In the genomic region with DNA sequence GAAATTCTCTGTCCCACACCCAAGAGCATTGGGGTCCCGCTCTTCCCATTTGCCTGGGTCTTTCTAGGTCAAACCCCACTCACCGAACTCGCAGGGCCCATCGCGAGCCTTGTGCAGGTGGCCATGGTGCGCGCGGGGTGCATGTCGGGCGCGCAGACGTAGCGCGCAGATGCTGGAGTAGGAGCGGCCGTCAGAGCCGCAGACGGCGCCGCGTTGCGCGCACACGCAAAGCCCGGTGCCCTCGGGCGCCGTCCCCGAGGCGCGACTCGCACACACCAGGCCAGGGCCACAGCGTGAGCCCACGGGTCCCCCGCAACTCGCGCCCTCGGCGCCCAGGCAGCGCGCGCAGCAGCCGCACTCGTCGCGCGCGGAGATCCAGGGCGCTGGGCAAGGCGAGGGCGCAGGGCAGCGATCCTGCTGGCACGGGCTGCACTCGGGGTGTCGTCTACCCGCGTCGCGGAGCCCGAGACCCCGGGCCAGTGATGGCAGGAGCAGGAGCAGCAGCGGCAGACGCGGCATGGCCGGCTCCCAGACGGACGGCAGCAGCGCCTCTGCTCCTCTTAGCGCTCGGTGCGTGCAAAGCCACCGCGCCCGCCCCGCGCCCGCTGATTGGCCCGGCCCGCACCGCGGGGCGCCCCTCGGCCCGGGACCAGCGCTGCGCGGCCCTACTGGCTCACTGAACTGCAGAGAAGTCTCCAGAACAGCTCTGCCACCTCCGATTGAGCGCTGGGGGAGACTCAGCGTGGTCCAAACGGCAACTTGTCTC, we compare ENCODE assay signal across 8 mouse cellular contexts. TPM values are rescaled to one million over a fixed set of nuclear protein-coding genes. Genes with fewer than 3 reads are reported as not detected.
A peak's percentile ranks its signal among the peaks of the same experiment; 100 is the strongest.
DNase-seq lines count a peak whose midpoint lies in the region; ATAC-seq and TF ChIP-seq lines count a peak whose summit lies in the region.

A gene (minus strand): TSS at position 649 of the 766 bp plus-strand sequence.

- no peak within 1 kb of the TSS for H3K9ac ChIP-seq in lung, postnatal 0 days (replicated peaks; ENCODE audit: low read depth)
- H3K9ac ChIP-seq in limb, embryonic 12.5 days (replicated peaks): peak within 1 kb of the TSS; percentile 40

- DNase-seq in cerebellum, postnatal 10 days: peak; percentile 78 to 88
- DNase-seq in cerebellum, adult 9-11 months: no peak
- DNase-seq in lung, postnatal 0 days (ENCODE audit: low spot score): no peak
- DNase-seq in lung, adult 18-20 months: no peak
- no peak for DNase-seq in spleen, adult 12 weeks (ENCODE audit: low spot score)
- DNase-seq in urinary bladder, postnatal 25 days (ENCODE audit: low spot score): no peak

- TF ChIP-seq EP300 in lung, postnatal 0 days (IDR thresholded peaks at IDR 0.05): no peak

- peak; percentile 37; the same call in 1 of the 2 replicates for ATAC-seq in lung, postnatal 0 days
- no peak for ATAC-seq in limb, embryonic 12.5 days (ENCODE audit: insufficient number of reproducible peaks, insufficient read depth, low FRiP score, low TSS enrichment, low read depth)

- WGBS in lung, postnatal 0 days: 1% methylated on average over 66 of the region's 91 CpGs
- 2% methylated on average over 91 of the region's 91 CpGs for whole genome bisulfite sequencing in limb, embryonic 12.5 days
- 2% methylated on average over 91 of the region's 91 CpGs for WGBS in small intestine, adult 2 months

- peak within 1 kb of the TSS; percentile 22; the same call in 1 of the 2 replicates for H3K4me2 ChIP-seq in lung, postnatal 0 days (replicated peaks; ENCODE audit: low read depth, low read length)
- H3K4me2 ChIP-seq in limb, embryonic 12.5 days: peak within 1 kb of the TSS; percentile 80

- TF ChIP-seq CTCF in lung, postnatal 0 days (IDR thresholded peaks at IDR 0.05): no peak
- no peak for TF ChIP-seq CTCF in small intestine, adult 2 months (IDR thresholded peaks at IDR 0.05; ENCODE audit: extremely low read depth, insufficient read length, insufficient replicate concordance, low read depth, low read length)

- H3K27me3 ChIP-seq in lung, postnatal 0 days (replicated peaks; ENCODE audit: insufficient read depth, low read length): peaks cover 61% of the 10 kb centered on the region
- H3K27me3 ChIP-seq in limb, embryonic 12.5 days: peaks cover 95% of the 10 kb centered on the region
- H3K27me3 ChIP-seq in small intestine, adult 2 months (ENCODE audit: control insufficient read depth, insufficient read depth, low read length): peaks cover 24% of the 10 kb centered on the region

- H3K4me3 ChIP-seq in lung, postnatal 0 days (ENCODE audit: low read depth, low read length): 0 out of 2 replicates have a peak within 1 kb of the TSS, but pooled peaks have one; percentile 3
- peak within 1 kb of the TSS; percentile 49 for H3K4me3 ChIP-seq in limb, embryonic 12.5 days (replicated peaks)
- H3K4me3 ChIP-seq in small intestine, adult 2 months (ENCODE audit: low read depth, low read length): peak within 1 kb of the TSS; percentile 30

- no peaks in the 10 kb centered on the region for H3K9me3 ChIP-seq in lung, postnatal 0 days (ENCODE audit: low read length)
- no peaks in the 10 kb centered on the region for H3K9me3 ChIP-seq in limb, embryonic 12.5 days

- no peak within 1 kb of the TSS for H3K27ac ChIP-seq in lung, postnatal 0 days (ENCODE audit: low read length)
- no peak within 1 kb of the TSS for H3K27ac ChIP-seq in limb, embryonic 12.5 days
- no peak within 1 kb of the TSS for H3K27ac ChIP-seq in small intestine, adult 2 months (ENCODE audit: insufficient read depth, low read depth, low read length)

- no peaks in the 10 kb centered on the region for H3K4me1 ChIP-seq in lung, postnatal 0 days (ENCODE audit: insufficient read depth, low read depth, low read length)
- H3K4me1 ChIP-seq in limb, embryonic 12.5 days (replicated peaks): peaks cover 34% of the 10 kb centered on the region
- H3K4me1 ChIP-seq in small intestine, adult 2 months (ENCODE audit: control insufficient read depth, insufficient read depth, insufficient read length, low read length): no peaks in the 10 kb centered on the region; the same call in 1 of the 2 replicates

- no peaks in the 10 kb centered on the region for H3K36me3 ChIP-seq in lung, postnatal 0 days (ENCODE audit: insufficient read depth, low read length)
- no peaks in the 10 kb centered on the region for H3K36me3 ChIP-seq in limb, embryonic 12.5 days
- no peaks in the 10 kb centered on the region for H3K36me3 ChIP-seq in small intestine, adult 2 months (ENCODE audit: control insufficient read depth, insufficient read depth, low read length)

- no peak for TF ChIP-seq POLR2A in small intestine, adult 2 months (IDR thresholded peaks at IDR 0.05; ENCODE audit: low read depth, low read length)

RNA-seq across cellular contexts. Expression of the gene that starts here (rescaled TPM):
- not detected in 2 replicates for polyA plus RNA-seq in lung, postnatal 0 days (2015; fragmentation: Nextera tagmentation; extraction: Ambion mirVana)
- polyA plus RNA-seq in limb, embryonic 12.5 days (2016; fragmentation: Nextera tagmentation; extraction: Ambion mirVana): 0.46 and 0.48 TPM in 2 replicates
- 0.42 TPM in 1 of 2 replicates, not detected in the other for polyA plus RNA-seq in small intestine, adult 2 months (2012; rRNA removed)

Comparison
In these comparisons a context has a peak if more than half of its experiments do, and no peak if none do; other contexts are left out.
1. DNase-seq: peak in cerebellum, postnatal 10 days (2 of 2); none in cerebellum, adult 9-11 months (single experiment), lung, postnatal 0 days (single experiment), lung, adult 18-20 months (0 of 2), spleen, adult 12 weeks (single experiment) and urinary bladder, postnatal 25 days (single experiment).
2. Peak in ATAC-seq, H3K4me3 ChIP-seq and H3K4me2 ChIP-seq in lung, postnatal 0 days; RNA of the gene not detected or under 1 TPM.
3. Peak in every context shown above with its lines, with median percentiles within 50 percentile points of each other: H3K4me3 ChIP-seq.